Mouse (Mus musculus) megakaryocyte, embryonic 14.5 days (primary cell): ENCODE results near the gene Zc3h15.

Source experiments
- FLI1 ChIP-seq: IDR thresholded peaks from 2 replicates; pipeline ENCODE4 v1.6.1; 2012; ENCODE audit warnings: low read length, inconsistent platforms, mixed read lengths
- GATA1 ChIP-seq: IDR thresholded peaks from 3 replicates; pipeline ENCODE4 v1.6.1; 2012; ENCODE audit warnings: mixed read lengths, low read length, inconsistent platforms, borderline replicate concordance

- TF ChIP-seq GATA1 = no peak
- no peak for TF ChIP-seq FLI1
Observed at GRCm38 (mm10) chr2:83705580-83706158, 61.4 kb downstream of the Zc3h15 start.
